Mouse (Mus musculus) lung, embryonic 15.5 days (tissue): ENCODE measurements around the gene Ttyh1. TPM values are rescaled to one million over a fixed set of nuclear protein-coding genes. Genes with fewer than 3 reads are reported as not detected.

Experiments used
- ATAC-seq: fragments of 200-750 bp; cut with Nextera tagmentation; 2 replicates; pipeline ENCODE4 v1.8.0; 2017; ENCODE audit warnings: moderate number of reproducible peaks, borderline replicate concordance; ENCODE audit not compliant: low FRiP score, low TSS enrichment; ENCODE audit errors: extremely low read depth
- H3K27ac ChIP-seq: fragments of 300-500 bp; sonication (generic); 2 replicates; pipeline ENCODE4 v1.5.1; 2015; ENCODE audit warnings: moderate library complexity, mild to moderate bottlenecking, inconsistent platforms
- H3K27me3 ChIP-seq: fragments of 300-500 bp; sonication (generic); 2 replicates; pipeline ENCODE4 v1.6.1; 2015; ENCODE audit warnings: inconsistent platforms
- H3K36me3 ChIP-seq: fragments of 300-500 bp; sonication (generic); 2 replicates; pipeline ENCODE4 v1.6.1; 2015; ENCODE audit warnings: inconsistent platforms
- H3K4me1 ChIP-seq: fragments of 300-500 bp; sonication (generic); 2 replicates; pipeline ENCODE4 v1.6.1; 2015; ENCODE audit warnings: inconsistent platforms
- H3K4me2 ChIP-seq: fragments of 300-500 bp; sonication (generic); 2 replicates; pipeline ENCODE4 v1.6.1; 2015; ENCODE audit warnings: inconsistent platforms, mild to moderate bottlenecking, moderate library complexity
- H3K4me3 ChIP-seq: fragments of 300-500 bp; sonication (generic); 2 replicates; pipeline ENCODE4 v1.5.1; 2015; ENCODE audit warnings: mild to moderate bottlenecking, inconsistent platforms
- H3K9ac ChIP-seq: fragments of 300-500 bp; sonication (generic); 2 replicates; pipeline ENCODE4 v1.6.1; 2015; ENCODE audit warnings: inconsistent platforms
- H3K9me3 ChIP-seq: fragments of 300-500 bp; sonication (generic); 2 replicates; pipeline ENCODE4 v1.6.1; 2016; ENCODE audit warnings: inconsistent platforms
- WGBS: fragments of 180-500 bp; shearing (Covaris S2); methylation state at CpG from one replicate; pipeline ENCODE4 v1.1.7; 2015; 5-methylcytosine and 5-hydroxymethylcytosine counted together
- polyA plus RNA-seq: library from polyadenylated mRNA; unstranded; fragments of >200 nt; fragmentation: Nextera tagmentation; extraction: Ambion mirVana; gene quantifications from 2 replicates; pipeline ENCODE4 v1.2.1, GENCODE M21; 2015

Ttyh1 gene
- polyA plus RNA-seq = 2.1 and 2.2 TPM in 2 replicates

GRCm38 (mm10) chr7:4119344-4119902 lies at the start of gene Ttyh1:
TSS of gene Ttyh1 (plus strand) at chr7:4119408.
- no peaks in the 10 kb centered on the region for H3K9me3 ChIP-seq
- peaks cover 32% of the 10 kb centered on the region for H3K27me3 ChIP-seq

GRCm38 (mm10) chr7:4071066-4071465 lies 48.1 kb upstream of the Ttyh1 start:
- no peaks in the 10 kb centered on the region for H3K9me3 ChIP-seq
- 82% methylated on average over 6 of the region's 6 CpGs for WGBS
- H3K27ac ChIP-seq = no peak overlapping the region
- H3K9ac ChIP-seq = no peak overlapping the region
- ATAC-seq = no peak
- H3K4me2 ChIP-seq = no peak overlapping the region
- H3K4me1 ChIP-seq = no peaks in the 10 kb centered on the region
- H3K27me3 ChIP-seq = no peaks in the 10 kb centered on the region
- H3K4me3 ChIP-seq = no peak overlapping the region
- no peaks in the 10 kb centered on the region for H3K36me3 ChIP-seq

More at GRCm38 (mm10) chr7:4119344-4119902, at the start of gene Ttyh1:
- no peaks in the 10 kb centered on the region for H3K36me3 ChIP-seq
- peaks cover 7% of the 10 kb centered on the region; the same call in 1 of the 2 replicates for H3K4me1 ChIP-seq
- peak within 1 kb of the TSS; percentile 47 for H3K4me3 ChIP-seq
- no peak within 1 kb of the TSS for H3K27ac ChIP-seq
- H3K4me2 ChIP-seq = peak within 1 kb of the TSS; percentile 82
- WGBS = under 1% methylated on average over 26 of the region's 37 CpGs
- peak; percentile 44; the same call in 1 of the 2 replicates for ATAC-seq
- H3K9ac ChIP-seq = peak within 1 kb of the TSS; percentile 43; the same call in 1 of the 2 replicates

- no peak for ATAC-seq
- Histone ChIP-seq H3K27ac (no peak overlapping the region), H3K9ac (no peak overlapping the region), H3K4me1 (no peaks in the 10 kb centered on the region), H3K4me3 (no peak overlapping the region), H3K9me3 (no peaks in the 10 kb centered on the region), H3K36me3 (no peaks in the 10 kb centered on the region), H3K4me2 (no peak overlapping the region), H3K27me3 (no peaks in the 10 kb centered on the region)
- WGBS = 74% methylated on average over 3 of the region's 3 CpGs
Measured at GRCm38 (mm10) chr7:4073144-4073543, 46.1 kb upstream of the Ttyh1 start.

GRCm38 (mm10) chr7:4079511-4079910 lies 39.7 kb upstream of the Ttyh1 start:
- no peak for ATAC-seq
- Histone ChIP-seq H3K4me3 (no peak overlapping the region), H3K4me2 (no peak overlapping the region), H3K27ac (no peak overlapping the region), H3K27me3 (no peaks in the 10 kb centered on the region), H3K9me3 (no peaks in the 10 kb centered on the region), H3K36me3 (no peaks in the 10 kb centered on the region), H3K9ac (no peak overlapping the region), H3K4me1 (no peaks in the 10 kb centered on the region)
- WGBS = 67% methylated on average over 7 of the region's 7 CpGs

- Histone ChIP-seq H3K9me3 (no peaks in the 10 kb centered on the region), H3K4me3 (no peak overlapping the region), H3K27me3 (no peaks in the 10 kb centered on the region), H3K4me1 (no peaks in the 10 kb centered on the region), H3K9ac (no peak overlapping the region), H3K27ac (no peak overlapping the region), H3K36me3 (no peaks in the 10 kb centered on the region), H3K4me2 (no peak overlapping the region)
- WGBS = 75% methylated on average over 4 of the region's 4 CpGs
- ATAC-seq = no peak
Measured at GRCm38 (mm10) chr7:4080552-4080951, 38.7 kb upstream of the Ttyh1 start.

GRCm38 (mm10) chr7:4081706-4082105 lies 37.5 kb upstream of the Ttyh1 start:
- Histone ChIP-seq H3K9me3 (no peaks in the 10 kb centered on the region), H3K27ac (no peak overlapping the region), H3K9ac (no peak overlapping the region)

GRCm38 (mm10) chr7:4082804-4083203 lies 36.4 kb upstream of the Ttyh1 start:
- Histone ChIP-seq H3K27me3 (no peaks in the 10 kb centered on the region), H3K36me3 (no peaks in the 10 kb centered on the region), H3K4me1 (no peaks in the 10 kb centered on the region), H3K4me3 (no peak overlapping the region), H3K27ac (no peak overlapping the region), H3K9ac (no peak overlapping the region), H3K4me2 (no peak overlapping the region), H3K9me3 (no peaks in the 10 kb centered on the region)
- no peak for ATAC-seq
- WGBS = 4% methylated on average over 2 of the region's 2 CpGs

More at GRCm38 (mm10) chr7:4081706-4082105, 37.5 kb upstream of the Ttyh1 start:
- Histone ChIP-seq H3K4me3 (no peak overlapping the region), H3K4me1 (no peaks in the 10 kb centered on the region), H3K36me3 (no peaks in the 10 kb centered on the region), H3K4me2 (no peak overlapping the region), H3K27me3 (no peaks in the 10 kb centered on the region)
- no peak for ATAC-seq

- Histone ChIP-seq H3K36me3 (no peaks in the 10 kb centered on the region), H3K27ac (no peak overlapping the region), H3K27me3 (no peaks in the 10 kb centered on the region), H3K4me2 (no peak overlapping the region), H3K9me3 (no peaks in the 10 kb centered on the region), H3K4me1 (no peaks in the 10 kb centered on the region), H3K4me3 (no peak overlapping the region), H3K9ac (no peak overlapping the region)
- no peak for ATAC-seq
- 66% methylated on average over 6 of the region's 6 CpGs for WGBS
Measured at GRCm38 (mm10) chr7:4084161-4084560, 35.0 kb upstream of the Ttyh1 start.

GRCm38 (mm10) chr7:4085562-4085961 lies 33.6 kb upstream of the Ttyh1 start:
- Histone ChIP-seq H3K4me1 (no peaks in the 10 kb centered on the region), H3K36me3 (no peaks in the 10 kb centered on the region), H3K9me3 (no peaks in the 10 kb centered on the region), H3K4me2 (no peak overlapping the region), H3K27ac (no peak overlapping the region), H3K27me3 (no peaks in the 10 kb centered on the region), H3K4me3 (no peak overlapping the region), H3K9ac (no peak overlapping the region)
- no peak for ATAC-seq

GRCm38 (mm10) chr7:4087238-4087895 lies 31.8 kb upstream of the Ttyh1 start:
- H3K4me1 ChIP-seq = no peaks in the 10 kb centered on the region
- no peaks in the 10 kb centered on the region for H3K27me3 ChIP-seq
- no peak overlapping the region for H3K27ac ChIP-seq
- H3K9ac ChIP-seq = no peak overlapping the region
- WGBS = 70% methylated on average over 4 of the region's 4 CpGs
- ATAC-seq = no peak
- H3K4me3 ChIP-seq = no peak overlapping the region
- H3K4me2 ChIP-seq = no peak overlapping the region
- no peaks in the 10 kb centered on the region for H3K9me3 ChIP-seq
- no peaks in the 10 kb centered on the region for H3K36me3 ChIP-seq

GRCm38 (mm10) chr7:4087896-4088480 lies 31.2 kb upstream of the Ttyh1 start:
- no peak overlapping the region for H3K4me2 ChIP-seq
- H3K36me3 ChIP-seq = no peaks in the 10 kb centered on the region
- H3K4me1 ChIP-seq = no peaks in the 10 kb centered on the region
- no peak overlapping the region for H3K4me3 ChIP-seq
- H3K27me3 ChIP-seq = no peaks in the 10 kb centered on the region
- no peaks in the 10 kb centered on the region for H3K9me3 ChIP-seq
- 83% methylated on average over 6 of the region's 6 CpGs for WGBS
- no peak overlapping the region for H3K27ac ChIP-seq
- ATAC-seq = no peak
- H3K9ac ChIP-seq = no peak overlapping the region

- H3K36me3 ChIP-seq = no peaks in the 10 kb centered on the region
- H3K9ac ChIP-seq = no peak overlapping the region
- ATAC-seq = no peak
- no peaks in the 10 kb centered on the region for H3K9me3 ChIP-seq
- no peaks in the 10 kb centered on the region for H3K27me3 ChIP-seq
- WGBS = 81% methylated on average over 2 of the region's 2 CpGs
- no peak overlapping the region for H3K4me3 ChIP-seq
- H3K4me2 ChIP-seq = no peak overlapping the region
- no peak overlapping the region for H3K27ac ChIP-seq
- H3K4me1 ChIP-seq = no peaks in the 10 kb centered on the region
Measured at GRCm38 (mm10) chr7:4088679-4089078, 30.5 kb upstream of the Ttyh1 start.
